Mouse (Mus musculus) intestine, postnatal 0 days (tissue): ENCODE measurements around the gene Pcnx. TPM values are rescaled to one million over a fixed set of nuclear protein-coding genes. Genes with fewer than 3 reads are reported as not detected.

Experiments
- ATAC-seq: fragments of 200-750 bp; cut with Nextera tagmentation; 2 replicates; pipeline ENCODE4 v1.8.0; 2017; ENCODE audit warnings: mild to moderate bottlenecking, moderate TSS enrichment, moderate library complexity
- H3K27ac ChIP-seq: fragments of 300-500 bp; sonication (generic); 2 replicates; pipeline ENCODE4 v1.5.1; 2014; ENCODE audit warnings: mild to moderate bottlenecking, low read depth, low read length, moderate library complexity
- H3K27me3 ChIP-seq: fragments of 300-500 bp; sonication (generic); replicated peaks from 2 replicates; pipeline ENCODE4 v1.6.1; 2014; ENCODE audit warnings: low read length, mixed read lengths; ENCODE audit not compliant: control insufficient read depth, insufficient read depth
- H3K36me3 ChIP-seq: fragments of 300-500 bp; sonication (generic); 2 replicates; pipeline ENCODE4 v1.6.1; 2014; ENCODE audit warnings: mild to moderate bottlenecking, moderate library complexity; ENCODE audit not compliant: control insufficient read depth, insufficient read depth
- H3K4me1 ChIP-seq: fragments of 300-500 bp; sonication (generic); replicated peaks from 2 replicates; pipeline ENCODE4 v1.6.1; 2014; ENCODE audit warnings: antibody characterized with exemption, low read length, mixed read lengths; ENCODE audit not compliant: control insufficient read depth, insufficient read depth
- H3K4me2 ChIP-seq: fragments of 300-500 bp; sonication (generic); replicated peaks from 2 replicates; pipeline ENCODE4 v1.6.1; 2014; ENCODE audit warnings: low read depth, mild to moderate bottlenecking, moderate library complexity
- H3K4me3 ChIP-seq: fragments of 300-500 bp; sonication (generic); 2 replicates; pipeline ENCODE4 v1.5.1; 2014; ENCODE audit warnings: low read depth, low read length
- H3K9ac ChIP-seq: fragments of 300-500 bp; sonication (generic); 2 replicates; pipeline ENCODE4 v1.6.1; 2014; ENCODE audit warnings: mild to moderate bottlenecking, low read depth, low read length
- H3K9me3 ChIP-seq: fragments of 300-500 bp; sonication (generic); 2 replicates; pipeline ENCODE4 v1.6.1; 2016; ENCODE audit warnings: mixed run types; ENCODE audit not compliant: control insufficient read depth
- CTCF ChIP-seq: sonication (generic); IDR thresholded peaks from 2 replicates; pipeline ENCODE4 v1.5.1; 2016; ENCODE audit warnings: low read depth, mild to moderate bottlenecking, control low read depth, antibody characterized with exemption, moderate library complexity
- WGBS: fragments of 180-500 bp; shearing (Covaris S2); extraction: QIAGEN DNeasy Blood & Tissue Kit; methylation state at CpG from one replicate; pipeline ENCODE4 v1.1.7; 2014; 5-methylcytosine and 5-hydroxymethylcytosine counted together
- polyA plus RNA-seq: library from polyadenylated mRNA; unstranded; fragments of >200 nt; fragmentation: Nextera tagmentation; extraction: Ambion mirVana; gene quantifications from 2 replicates; pipeline ENCODE4 v1.2.1, GENCODE M21; 2015

The Pcnx gene
- polyA plus RNA-seq, 1 experiment from 2014 or later, result 12.4 TPM

DNA sequence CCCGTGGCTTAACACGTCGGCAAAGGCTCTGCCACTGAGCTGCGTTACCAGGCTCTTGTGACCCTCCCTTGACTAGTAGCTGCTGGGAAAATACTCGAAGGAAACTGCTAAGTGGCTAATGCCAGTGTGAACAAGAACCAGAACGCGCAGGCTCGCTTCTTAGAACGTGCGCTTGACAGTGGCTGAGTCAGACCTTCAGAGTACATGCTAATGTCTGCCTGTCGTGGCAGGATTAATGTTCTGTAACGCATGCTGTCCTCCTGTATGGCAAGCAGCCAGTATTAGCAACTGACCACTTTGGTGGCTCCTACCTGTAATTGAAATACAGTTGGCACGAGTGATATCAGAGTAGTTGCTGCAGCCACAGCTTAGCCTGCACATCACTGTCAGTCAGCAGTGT is 72.2 kb downstream of the Pcnx start:
- Histone ChIP-seq H3K9me3 (no peaks in the 10 kb centered on the region), H3K4me3 (no peak overlapping the region), H3K27me3 (no peaks in the 10 kb centered on the region), H3K36me3 (no peaks in the 10 kb centered on the region), H3K4me2 (no peak overlapping the region), H3K9ac (no peak overlapping the region), H3K27ac (no peak overlapping the region), H3K4me1 (no peaks in the 10 kb centered on the region)
- ATAC-seq, result no peak
- WGBS, result 69% methylated on average over 13 of the region's 13 CpGs
- TF ChIP-seq CTCF, result no peak

DNA sequence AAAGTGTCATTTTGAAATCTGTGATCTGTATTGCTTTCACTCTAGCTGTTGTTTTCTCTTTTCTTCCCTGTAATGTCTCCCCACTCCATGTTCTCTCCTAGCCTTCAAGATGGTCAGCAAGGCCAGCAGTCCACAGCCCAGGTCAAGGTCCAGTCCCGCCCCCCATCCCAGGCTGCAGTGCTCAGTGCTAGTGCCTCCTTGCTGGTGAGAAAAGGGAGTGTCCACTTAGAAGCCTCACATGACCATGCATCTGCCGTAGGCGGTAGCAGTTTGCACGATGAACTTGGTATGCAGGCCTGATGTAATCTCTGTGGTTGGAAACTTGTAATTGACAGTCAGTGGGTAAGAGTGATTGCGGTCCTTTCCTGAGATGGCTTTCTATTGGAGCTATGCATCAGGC is 73.6 kb downstream of the Pcnx start:
- Histone ChIP-seq H3K4me1 (no peaks in the 10 kb centered on the region), H3K4me3 (no peak overlapping the region), H3K36me3 (no peaks in the 10 kb centered on the region), H3K4me2 (peak overlapping the region; percentile 33), H3K9ac (no peak overlapping the region), H3K9me3 (no peaks in the 10 kb centered on the region), H3K27me3 (no peaks in the 10 kb centered on the region), H3K27ac (peak overlapping the region; percentile 69)
- 50% methylated on average over 5 of the region's 5 CpGs for WGBS
- TF ChIP-seq CTCF, result peak; percentile 34; the same call in 1 of the 2 replicates
- ATAC-seq, result peak; percentile 95

DNA sequence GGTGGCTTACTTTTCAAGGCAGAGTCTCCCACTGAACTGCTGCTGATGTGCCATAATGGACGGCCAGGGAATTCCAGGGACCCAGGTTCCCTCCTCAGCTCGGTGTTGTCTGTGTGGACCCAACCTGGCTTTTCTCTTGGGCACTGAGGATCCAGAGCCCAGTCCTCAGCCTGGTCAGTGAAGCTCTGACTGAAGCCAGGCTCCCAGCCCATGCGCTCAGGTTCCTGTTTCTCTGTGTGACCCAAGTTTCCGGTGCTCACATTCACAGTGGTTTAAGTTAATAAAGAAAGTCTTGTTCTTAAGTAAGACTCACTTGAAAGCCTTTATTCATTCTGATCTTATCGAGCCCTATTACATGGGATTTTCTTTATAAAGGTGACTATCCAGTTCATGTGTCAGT is 74.7 kb downstream of the Pcnx start:
- TF ChIP-seq CTCF, result no peak
- no peaks in the 10 kb centered on the region for H3K4me1 ChIP-seq
- H3K4me2 ChIP-seq, result no peak overlapping the region
- no peaks in the 10 kb centered on the region for H3K36me3 ChIP-seq
- no peaks in the 10 kb centered on the region for H3K27me3 ChIP-seq
- 93% methylated on average over 5 of the region's 5 CpGs for WGBS
- no peak overlapping the region for H3K4me3 ChIP-seq
- H3K9me3 ChIP-seq, result no peaks in the 10 kb centered on the region
- H3K27ac ChIP-seq, result no peak overlapping the region
- H3K9ac ChIP-seq, result no peak overlapping the region
- ATAC-seq, result no peak

DNA sequence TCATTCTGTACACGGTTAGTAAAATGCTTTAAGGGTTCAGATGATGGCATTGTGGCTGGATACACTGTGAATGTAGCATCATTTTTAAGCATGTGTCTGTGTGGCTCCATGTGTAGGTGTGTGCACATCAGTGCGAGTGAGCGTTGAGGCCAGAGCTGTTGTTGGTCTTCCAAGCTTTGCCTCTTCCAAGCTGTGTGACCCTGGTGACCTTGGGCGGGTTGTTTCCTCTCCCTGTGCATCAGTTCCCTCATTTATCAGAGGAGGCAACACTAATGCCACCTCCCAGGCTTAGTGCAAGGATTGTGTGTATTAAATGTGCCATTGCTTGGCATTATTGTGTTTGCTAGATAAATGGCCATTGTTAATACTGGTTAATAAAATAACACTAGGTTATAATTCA is 76.2 kb downstream of the Pcnx start:
- no peak overlapping the region for H3K4me2 ChIP-seq
- no peaks in the 10 kb centered on the region for H3K4me1 ChIP-seq
- no peak overlapping the region for H3K9ac ChIP-seq
- no peak overlapping the region for H3K27ac ChIP-seq
- H3K36me3 ChIP-seq, result peaks cover 14% of the 10 kb centered on the region; the same call in 1 of the 2 replicates
- TF ChIP-seq CTCF, result no peak
- no peaks in the 10 kb centered on the region for H3K9me3 ChIP-seq
- ATAC-seq, result no peak
- H3K4me3 ChIP-seq, result no peak overlapping the region
- no peaks in the 10 kb centered on the region for H3K27me3 ChIP-seq
- 81% methylated on average over 4 of the region's 4 CpGs for WGBS

DNA sequence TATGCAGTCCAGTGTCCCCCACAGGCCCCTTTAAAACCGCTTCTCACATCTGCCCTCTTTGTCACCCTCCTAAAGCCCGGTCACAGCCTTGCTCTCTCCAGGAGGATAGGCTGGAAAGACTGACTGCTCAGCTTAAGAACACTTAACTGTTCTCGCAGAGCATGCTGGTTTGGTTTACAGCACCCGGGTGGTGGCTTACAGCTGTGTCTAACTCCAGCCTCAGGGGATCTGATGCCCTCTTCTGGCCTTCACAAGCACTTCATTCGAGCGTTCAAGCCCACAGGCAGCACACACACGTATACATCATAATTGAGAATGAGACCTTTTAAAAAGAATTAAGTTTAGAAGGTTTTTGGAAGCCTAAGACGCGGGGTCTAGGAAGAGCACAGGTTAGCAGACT is 81.4 kb downstream of the Pcnx start:
- H3K27me3 ChIP-seq, result no peaks in the 10 kb centered on the region
- no peak overlapping the region for H3K4me3 ChIP-seq
- peak; percentile 36; the same call in 1 of the 2 replicates for TF ChIP-seq CTCF
- H3K27ac ChIP-seq, result no peak overlapping the region
- ATAC-seq, result no peak
- no peak overlapping the region for H3K9ac ChIP-seq
- peaks cover 15% of the 10 kb centered on the region; the same call in 1 of the 2 replicates for H3K36me3 ChIP-seq
- WGBS, result 87% methylated on average over 9 of the region's 9 CpGs
- H3K4me2 ChIP-seq, result no peak overlapping the region
- H3K4me1 ChIP-seq, result no peaks in the 10 kb centered on the region; the same call in 1 of the 2 replicates
- H3K9me3 ChIP-seq, result no peaks in the 10 kb centered on the region

DNA sequence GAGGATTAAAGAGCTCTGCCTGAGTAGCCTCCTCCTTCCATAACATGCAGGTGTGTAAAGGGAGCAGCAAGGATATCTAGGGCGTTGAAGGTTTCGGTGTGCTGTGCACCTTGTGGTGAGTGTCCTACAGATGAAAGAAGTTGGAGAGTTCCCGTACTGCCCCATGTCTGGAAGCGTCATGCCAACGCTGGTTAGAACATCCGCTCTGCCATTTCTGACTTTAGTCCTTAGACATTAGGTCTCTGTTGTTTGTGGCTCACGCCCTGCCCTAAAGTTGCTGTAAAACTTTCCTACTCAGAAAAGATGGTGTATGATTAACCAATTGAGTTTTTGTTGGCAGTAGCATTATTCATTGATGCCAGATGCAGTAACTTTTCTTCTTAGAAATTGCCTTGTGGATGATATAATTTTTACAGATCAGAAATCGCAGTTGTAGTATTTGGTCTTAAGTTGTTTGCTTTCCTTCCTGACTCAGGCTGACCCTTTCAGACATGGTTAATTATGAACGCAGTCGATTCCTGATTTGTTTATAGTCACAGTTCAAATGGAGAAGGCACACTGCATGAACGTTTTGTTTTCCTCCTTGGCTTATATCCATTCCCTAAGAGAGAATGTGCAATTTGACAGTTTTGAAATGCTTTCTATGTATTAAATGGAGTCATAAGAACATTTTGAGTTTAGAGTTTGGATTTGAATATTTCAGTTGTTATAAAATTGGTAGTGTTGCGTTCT is 83.7 kb downstream of the Pcnx start:
- no peak overlapping the region for H3K4me3 ChIP-seq
- H3K4me2 ChIP-seq, result no peak overlapping the region
- H3K27me3 ChIP-seq, result no peaks in the 10 kb centered on the region
- H3K4me1 ChIP-seq, result no peaks in the 10 kb centered on the region; the same call in 1 of the 2 replicates
- H3K9ac ChIP-seq, result no peak overlapping the region
- no peak overlapping the region for H3K27ac ChIP-seq
- H3K9me3 ChIP-seq, result no peaks in the 10 kb centered on the region
- TF ChIP-seq CTCF, result no peak
- WGBS, result 40% methylated on average over 12 of the region's 12 CpGs
- H3K36me3 ChIP-seq, result peaks cover 15% of the 10 kb centered on the region; the same call in 1 of the 2 replicates
- ATAC-seq, result no peak
